Mouse (Mus musculus) liver, adult 2 months (tissue): ENCODE measurements at regions not wholly inside any gene's neighbourhood (a gene's known extent, or its start where the extent isn't known, plus 50 kb on each side); places are given as distances from the start of the nearest gene placed in this dataset.

ENCODE experiments used
- DNase-seq: peaks from one replicate; pipeline ENCODE4 v3.0.0-alpha.2; 2011; ENCODE audit warnings: low read depth, low spot score; ENCODE audit errors: extremely low read depth
- H3K27ac ChIP-seq: fragments of 200-500 bp; replicated peaks from 2 replicates; pipeline ENCODE4 v1.5.1; 2012; ENCODE audit warnings: low read depth, mild to moderate bottlenecking, control low read depth, inconsistent platforms, low read length; ENCODE audit not compliant: insufficient read depth
- H3K27me3 ChIP-seq: fragments of 200-500 bp; 2 replicates; pipeline ENCODE4 v1.6.1; 2012; ENCODE audit warnings: mild to moderate bottlenecking, moderate library complexity, low read length, inconsistent platforms; ENCODE audit not compliant: control insufficient read depth, insufficient read depth
- H3K36me3 ChIP-seq: fragments of 200-500 bp; 2 replicates; pipeline ENCODE4 v1.6.1; 2012; ENCODE audit warnings: low read length, inconsistent platforms; ENCODE audit not compliant: control insufficient read depth, insufficient read depth
- H3K4me1 ChIP-seq: fragments of 200-500 bp; 2 replicates; pipeline ENCODE4 v1.6.1; 2011; ENCODE audit warnings: low read length; ENCODE audit not compliant: control insufficient read depth, insufficient read depth
- H3K4me3 ChIP-seq: fragments of 200-500 bp; 2 replicates; pipeline ENCODE4 v1.5.1; 2011; ENCODE audit warnings: low read depth, mild to moderate bottlenecking, control low read depth, low read length, moderate library complexity; ENCODE audit not compliant: insufficient read depth
- H3K79me2 ChIP-seq: fragments of 200-500 bp; 2 replicates; pipeline ENCODE4 v1.6.1; 2012; ENCODE audit warnings: inconsistent platforms, mild to moderate bottlenecking, low read length, moderate library complexity; ENCODE audit not compliant: control insufficient read depth, insufficient read depth
- H3K9ac ChIP-seq: fragments of 200-500 bp; 2 replicates; pipeline ENCODE4 v1.6.1; 2012; ENCODE audit warnings: low read depth, mild to moderate bottlenecking, control low read depth, inconsistent platforms, low read length
- CTCF ChIP-seq: fragments of 200-500 bp; IDR thresholded peaks from 2 replicates; pipeline ENCODE4 v1.5.1; 2011; ENCODE audit warnings: low read depth, low read length, control low read depth
- POLR2A ChIP-seq: fragments of 200-500 bp; IDR thresholded peaks from 2 replicates; pipeline ENCODE4 v1.6.1; 2011; ENCODE audit warnings: low read length, control low read depth; ENCODE audit not compliant: insufficient read depth; ENCODE audit errors: extremely low read depth
- WGBS: fragments of 180-500 bp; shearing (Covaris S2); methylation state at CpG from one replicate; pipeline ENCODE4 v1.1.7; 2018; 5-methylcytosine and 5-hydroxymethylcytosine counted together

DNA sequence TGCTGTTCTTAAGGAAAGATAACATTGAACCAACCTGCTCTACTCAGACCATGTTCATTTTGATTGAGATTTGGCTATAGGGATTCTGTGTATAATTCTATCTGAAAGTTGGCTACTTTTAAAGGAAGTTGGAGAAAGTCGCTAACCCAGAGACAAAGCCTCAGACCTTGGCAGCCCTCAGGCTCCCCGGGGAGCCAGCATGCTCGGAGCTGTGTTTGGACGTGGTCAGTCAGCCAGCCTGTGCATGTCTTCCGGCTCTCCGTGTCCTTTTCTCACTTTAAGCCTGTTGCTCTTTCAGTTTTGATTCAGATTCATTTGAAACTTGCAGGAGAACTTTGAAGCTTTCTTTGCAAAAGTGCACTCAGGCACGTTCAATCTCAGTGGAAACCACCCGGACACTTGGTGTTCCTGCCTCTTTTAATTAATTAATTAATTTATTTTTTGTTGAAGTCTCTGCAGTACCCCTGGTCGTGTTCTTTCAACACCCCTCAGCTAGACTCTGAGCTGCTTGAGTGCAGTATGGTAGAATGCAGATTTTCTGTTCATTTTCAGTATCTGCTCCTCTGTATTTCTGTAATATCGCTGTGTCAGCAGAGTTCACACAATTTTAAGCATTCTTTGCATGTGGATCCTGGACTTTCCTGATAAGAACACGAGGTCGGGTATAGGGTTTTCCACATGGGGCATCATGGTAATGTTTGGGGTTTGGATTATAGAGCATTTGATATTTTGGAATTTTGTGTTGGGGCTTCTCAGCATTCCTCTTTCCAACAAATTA, 100.9 kb upstream of the Tmem45b start:
- Histone ChIP-seq H3K36me3 (no peaks in the 10 kb centered on the region), H3K4me3 (no peak overlapping the region), H3K27me3 (no peaks in the 10 kb centered on the region), H3K27ac (no peak overlapping the region), H3K9ac (no peak overlapping the region), H3K79me2 (no peaks in the 10 kb centered on the region), H3K4me1 (no peaks in the 10 kb centered on the region)
- DNase-seq = no peak
- WGBS = 72% methylated on average over 12 of the region's 12 CpGs
- no peak for TF ChIP-seq POLR2A
- no peak for TF ChIP-seq CTCF

DNA sequence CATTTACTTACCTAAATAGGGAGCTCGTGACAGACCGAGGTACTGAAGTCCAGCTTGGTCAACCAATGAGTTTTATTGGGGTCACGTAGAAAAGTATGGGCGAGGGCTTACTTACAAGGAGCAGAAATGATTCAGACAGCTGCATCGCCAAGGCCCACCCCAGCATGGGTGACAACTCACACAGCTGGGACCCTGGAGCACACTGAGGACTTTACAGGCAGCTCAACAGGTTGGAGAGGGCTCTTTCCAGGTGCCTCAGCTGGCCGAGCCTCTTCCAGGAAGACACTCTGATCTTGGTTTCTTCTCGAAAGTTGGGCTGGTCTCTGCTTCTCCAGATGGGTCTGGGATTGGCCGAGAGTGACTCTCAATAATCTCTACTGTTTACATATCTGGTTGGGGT, 99.3 kb upstream of the Tmem45b start:
- H3K9ac ChIP-seq = no peak overlapping the region

DNA sequence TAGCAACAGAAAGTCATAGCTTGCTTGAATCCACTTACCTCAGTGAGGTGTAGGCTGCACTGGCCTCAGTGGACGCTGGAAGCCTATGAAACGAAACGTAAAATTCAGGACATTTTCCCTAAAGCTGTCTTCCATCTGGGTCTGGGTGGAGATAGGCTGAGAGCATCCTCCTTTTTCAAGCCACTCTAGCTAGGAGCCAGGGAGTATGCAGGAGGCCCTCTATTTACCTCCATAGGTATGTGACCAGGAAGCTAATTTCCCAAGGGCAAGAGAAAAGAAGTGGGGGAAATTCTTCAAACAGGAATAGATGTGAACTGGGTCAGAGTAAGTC, 95.9 kb upstream of the Tmem45b start:
- 57% methylated on average over 3 of the region's 3 CpGs for WGBS
- Histone ChIP-seq H3K4me1 (peaks cover 2% of the 10 kb centered on the region; the same call in 1 of the 2 replicates), H3K36me3 (no peaks in the 10 kb centered on the region), H3K9ac (no peak overlapping the region), H3K79me2 (no peaks in the 10 kb centered on the region), H3K4me3 (no peak overlapping the region), H3K27me3 (no peaks in the 10 kb centered on the region), H3K27ac (no peak overlapping the region)
- no peak for TF ChIP-seq POLR2A
- TF ChIP-seq CTCF = no peak
- no peak for DNase-seq

More for the DNA sequence above, 99.3 kb upstream of the Tmem45b start:
- H3K4me3 ChIP-seq = no peak overlapping the region
- H3K36me3 ChIP-seq = no peaks in the 10 kb centered on the region
- no peak for DNase-seq
- peaks cover 2% of the 10 kb centered on the region; the same call in 1 of the 2 replicates for H3K4me1 ChIP-seq
- WGBS = 85% methylated on average over 8 of the region's 8 CpGs
- no peak overlapping the region for H3K27ac ChIP-seq
- no peaks in the 10 kb centered on the region for H3K27me3 ChIP-seq
- no peaks in the 10 kb centered on the region for H3K79me2 ChIP-seq
- no peak for TF ChIP-seq POLR2A
- no peak for TF ChIP-seq CTCF

DNA sequence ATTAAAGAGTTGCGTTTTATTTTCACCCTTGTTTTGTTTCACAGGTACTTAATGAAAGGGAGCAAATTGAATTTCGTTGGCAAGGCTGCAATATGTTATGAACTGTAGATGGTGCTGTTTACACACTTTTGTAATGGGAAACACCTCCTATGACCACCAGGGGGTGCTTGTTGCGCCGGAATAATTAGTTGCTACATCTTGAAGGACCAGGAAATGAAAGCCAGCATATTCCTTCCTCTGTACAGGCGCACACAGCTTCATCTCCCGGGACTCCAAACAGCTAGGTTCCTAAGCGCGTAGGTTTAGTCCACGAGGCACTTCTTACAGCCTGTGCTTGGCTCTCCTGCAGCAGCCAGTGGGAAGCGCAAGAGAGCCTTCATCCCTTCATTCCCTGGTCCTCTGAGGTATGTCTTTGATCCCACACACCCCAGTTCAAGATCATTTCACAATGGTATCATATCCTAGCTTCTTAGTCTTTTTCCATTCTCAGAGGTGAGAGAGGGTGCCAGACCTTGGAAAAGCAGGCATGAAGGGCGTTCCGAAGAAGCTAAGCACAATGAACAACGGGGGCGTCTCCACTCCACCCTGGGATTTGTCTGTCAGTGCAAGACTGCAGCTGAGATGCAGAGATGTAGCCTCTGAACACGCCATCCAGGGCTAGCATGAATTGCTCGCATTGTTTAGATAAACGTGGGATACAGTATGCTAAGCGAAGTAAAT, 95.4 kb upstream of the Tmem45b start:
- TF ChIP-seq POLR2A (no peak), CTCF (peak; percentile 61)
- Histone ChIP-seq H3K9ac (no peak overlapping the region), H3K36me3 (no peaks in the 10 kb centered on the region), H3K4me3 (no peak overlapping the region), H3K79me2 (no peaks in the 10 kb centered on the region), H3K27me3 (no peaks in the 10 kb centered on the region), H3K4me1 (peaks cover 2% of the 10 kb centered on the region; the same call in 1 of the 2 replicates), H3K27ac (no peak overlapping the region)
- DNase-seq = peak; percentile 57
- WGBS = 41% methylated on average over 18 of the region's 18 CpGs

DNA sequence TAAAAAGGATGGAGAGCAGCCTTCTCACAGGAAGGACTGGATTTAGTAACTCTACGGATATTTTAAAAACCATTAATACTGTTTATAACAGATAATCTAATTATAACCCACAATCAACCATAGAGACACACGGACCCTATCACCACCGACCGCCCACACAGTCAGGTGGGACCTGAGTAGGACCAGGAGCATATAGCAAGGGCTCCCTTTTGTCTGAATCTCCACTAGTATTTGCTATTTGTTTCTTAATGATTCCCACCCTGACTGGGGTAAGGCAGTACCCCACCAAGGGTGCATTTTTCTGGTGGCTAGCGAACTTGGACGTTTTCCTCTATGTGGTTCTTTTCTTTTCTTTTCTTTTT, 79.4 kb upstream of the Tmem45b start:
- H3K27me3 ChIP-seq = no peaks in the 10 kb centered on the region
- H3K4me3 ChIP-seq = no peak overlapping the region
- H3K36me3 ChIP-seq = no peaks in the 10 kb centered on the region
- no peak for DNase-seq
- H3K9ac ChIP-seq = no peak overlapping the region
- 57% methylated on average over 6 of the region's 6 CpGs for WGBS
- TF ChIP-seq POLR2A = no peak
- no peak for TF ChIP-seq CTCF
- H3K4me1 ChIP-seq = no peaks in the 10 kb centered on the region; the same call in 1 of the 2 replicates
- H3K27ac ChIP-seq = no peak overlapping the region
- no peaks in the 10 kb centered on the region for H3K79me2 ChIP-seq
